Mouse (Mus musculus) macrophage (primary cell): ENCODE results near the gene Osbp. TPM values are rescaled to one million over a fixed set of nuclear protein-coding genes. Genes with fewer than 3 reads are reported as not detected.

Experiments used
- H3K27ac ChIP-seq: fragments of 350-480 bp; formaldehyde crosslinking; 2 replicates; pipeline ENCODE4 v1.9.0; 2021
- H3K36me3 ChIP-seq: fragments of 350-480 bp; formaldehyde crosslinking; 2 replicates; pipeline ENCODE4 v1.9.0; 2021; ENCODE audit errors: inconsistent target
- H3K4me3 ChIP-seq: fragments of 350-480 bp; formaldehyde crosslinking; 2 replicates; pipeline ENCODE4 v1.9.0; 2021; ENCODE audit errors: inconsistent target
- H3K79me2 ChIP-seq: fragments of 350-480 bp; formaldehyde crosslinking; 2 replicates; pipeline ENCODE4 v1.9.0; 2021; ENCODE audit errors: inconsistent target
- WGBS: methylation state at CpG from one replicate; pipeline ENCODE4 v1.1.7; 2026; ENCODE audit warnings: inconsistent platforms; ENCODE audit not compliant: missing documents; 5-methylcytosine and 5-hydroxymethylcytosine counted together
- polyA plus RNA-seq: library from polyadenylated mRNA; stranded (reverse); fragments of 250-400 nt; gene quantifications from 3 replicates; pipeline ENCODE4 v1.2.4, GENCODE M21; 2018; ENCODE audit warnings: inconsistent platforms

Osbp gene
- polyA plus RNA-seq, 1 experiment from 2014 or later = 27.8 TPM

DNA sequence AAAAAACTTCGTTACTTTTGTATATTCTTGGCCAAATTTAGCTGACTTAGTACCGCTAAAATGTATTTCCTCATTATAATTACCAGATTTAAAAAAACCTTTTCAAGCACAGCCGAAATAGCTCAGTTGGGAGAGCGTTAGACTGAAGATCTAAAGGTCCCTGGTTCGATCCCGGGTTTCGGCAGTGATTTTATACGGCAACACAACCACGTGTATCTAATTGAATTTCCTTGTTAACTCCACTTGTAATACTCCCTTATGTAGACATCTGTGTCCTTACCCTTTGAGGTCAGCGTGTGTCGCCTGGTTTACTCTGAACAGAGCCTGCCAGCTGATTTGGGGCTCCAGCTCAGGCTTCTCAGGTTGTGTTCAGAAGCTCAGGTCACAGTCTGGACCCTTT is 36.4 kb downstream of the Osbp start:
- WGBS = 1% methylated on average over 11 of the region's 11 CpGs

DNA sequence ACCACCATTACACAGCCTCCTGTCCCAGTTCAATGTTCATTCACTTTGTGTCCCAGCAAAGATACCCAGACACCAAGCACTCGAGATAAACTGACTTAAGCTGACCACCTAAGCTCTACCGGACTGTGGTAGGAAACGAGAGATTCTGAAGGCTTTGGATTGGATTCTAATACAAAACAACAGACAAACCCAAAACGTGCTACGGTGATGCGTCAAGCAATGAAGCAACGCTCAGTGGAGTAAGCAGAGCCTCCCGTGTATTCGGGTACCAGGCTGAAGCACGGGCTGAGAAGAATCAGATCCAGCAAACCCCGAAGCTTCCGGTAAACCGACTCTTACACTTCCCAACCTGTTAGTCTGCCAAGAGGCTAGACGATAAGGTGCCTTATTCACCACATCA is 37.0 kb downstream of the Osbp start:
- Histone ChIP-seq H3K36me3 (no peaks in the 10 kb centered on the region), H3K27ac (no peak overlapping the region), H3K4me3 (no peak overlapping the region), H3K79me2 (no peaks in the 10 kb centered on the region)
- WGBS = 67% methylated on average over 14 of the region's 14 CpGs

More for the DNA sequence above, 36.4 kb downstream of the Osbp start:
- no peaks in the 10 kb centered on the region for H3K36me3 ChIP-seq
- no peaks in the 10 kb centered on the region for H3K79me2 ChIP-seq
- H3K27ac ChIP-seq = no peak overlapping the region
- H3K4me3 ChIP-seq = no peak overlapping the region

DNA sequence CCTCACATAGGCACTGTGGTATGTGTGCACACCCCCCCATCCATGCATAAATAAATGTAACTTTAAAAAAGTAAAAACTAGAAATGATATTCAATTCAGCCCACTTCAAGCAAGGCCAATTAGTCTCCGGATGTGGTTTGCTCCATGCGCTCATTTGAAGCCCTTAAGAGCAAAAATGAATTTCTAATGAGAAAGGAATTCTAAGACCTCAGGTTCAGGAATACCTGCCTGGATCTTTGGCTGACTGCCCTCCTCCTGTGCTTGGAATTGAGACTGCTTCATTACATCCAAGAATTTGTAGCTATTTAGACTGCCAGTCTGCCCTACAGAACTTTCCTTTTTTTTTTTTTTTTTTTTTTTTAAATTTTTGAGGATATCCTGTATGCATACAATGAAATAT is 37.8 kb downstream of the Osbp start:
- Histone ChIP-seq H3K36me3 (no peaks in the 10 kb centered on the region), H3K79me2 (no peaks in the 10 kb centered on the region), H3K4me3 (no peak overlapping the region), H3K27ac (no peak overlapping the region)
- 100% methylated on average over 2 of the region's 2 CpGs for WGBS

DNA sequence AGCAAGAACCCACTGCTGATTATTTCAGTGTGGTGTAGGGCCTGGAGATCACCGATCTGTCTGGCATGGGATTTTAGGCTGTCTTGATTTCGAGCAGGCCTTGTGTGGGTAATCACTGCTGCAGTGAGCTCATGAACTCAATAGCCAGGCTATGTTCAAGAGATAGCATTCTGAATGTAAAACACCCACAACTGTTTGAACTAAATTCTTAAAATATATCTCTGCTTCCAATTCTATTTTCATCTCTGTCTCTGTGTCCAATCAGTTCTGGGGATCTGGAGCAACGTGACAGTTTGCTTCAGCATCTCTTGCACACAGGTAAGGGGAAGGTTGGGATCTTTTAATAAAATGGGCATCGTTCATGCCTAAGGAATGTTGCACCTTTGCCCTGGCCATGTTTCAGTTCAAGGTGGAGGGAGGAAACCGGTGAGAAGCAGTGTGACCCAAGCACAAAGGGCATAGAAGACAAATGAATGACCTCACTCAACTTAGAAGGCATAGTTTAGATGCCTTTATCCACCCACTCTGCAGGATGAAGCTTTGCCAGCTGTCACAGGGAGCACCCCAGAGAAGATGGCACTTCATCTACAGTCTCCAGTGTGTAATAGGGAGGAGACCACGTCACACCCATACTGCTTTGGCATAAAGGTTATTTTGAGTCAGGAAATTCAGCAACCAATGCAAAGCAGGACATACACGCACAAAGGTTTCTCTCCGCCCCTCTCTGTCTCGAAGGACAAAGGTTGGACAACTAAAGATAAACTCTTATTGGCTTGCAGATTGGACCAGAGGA is 38.7 kb downstream of the Osbp start:
- WGBS = 60% methylated on average over 9 of the region's 9 CpGs
- Histone ChIP-seq H3K4me3 (peak overlapping the region; percentile 82; the same call in 1 of the 2 replicates), H3K36me3 (no peaks in the 10 kb centered on the region), H3K27ac (no peak overlapping the region), H3K79me2 (no peaks in the 10 kb centered on the region)

DNA sequence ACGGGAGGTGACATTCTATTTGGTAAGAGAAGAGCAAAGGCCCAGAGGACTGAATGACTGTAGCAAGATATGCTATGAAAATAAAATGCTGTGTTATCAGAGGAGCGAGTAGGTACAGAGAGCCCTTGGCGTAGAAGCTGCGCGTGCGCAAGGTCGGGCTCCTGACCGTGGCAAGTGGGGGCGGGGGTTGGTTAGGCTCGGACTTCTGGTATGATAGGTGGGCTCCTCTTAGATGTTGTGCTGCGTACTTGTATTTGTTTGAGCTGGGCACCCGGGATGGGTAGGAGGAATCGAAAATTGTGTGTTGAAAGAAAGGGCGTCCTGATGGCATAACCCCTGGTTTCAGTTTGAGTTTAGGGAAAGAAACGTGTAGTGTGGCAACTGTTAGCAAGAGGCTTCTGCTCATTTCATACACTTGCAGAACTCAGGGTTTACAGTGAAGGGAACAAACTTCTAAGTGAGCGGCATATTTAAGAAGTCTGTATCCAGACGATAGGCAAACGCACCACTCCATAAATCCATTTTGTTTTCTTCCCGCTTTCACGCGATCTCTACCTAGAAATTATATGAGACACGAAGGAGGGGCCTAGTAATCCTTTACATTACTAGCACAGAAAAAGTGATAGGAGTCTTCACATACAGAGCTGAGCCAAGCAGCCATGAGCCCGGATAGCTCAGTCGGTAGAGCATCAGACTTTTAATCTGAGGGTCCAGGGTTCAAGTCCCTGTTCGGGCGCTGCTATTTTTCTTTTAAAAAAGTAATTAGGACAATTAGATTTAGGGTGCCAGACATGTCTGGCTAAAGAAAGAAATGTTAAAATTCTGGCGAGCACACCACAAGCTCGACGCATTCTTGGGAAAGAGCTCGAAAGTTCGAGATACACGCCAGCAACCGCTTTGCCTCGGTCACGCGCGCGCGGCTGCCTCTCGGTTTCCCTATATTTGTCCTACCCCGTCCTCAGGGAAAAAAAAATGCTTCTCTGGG is 39.9 kb downstream of the Osbp start:
- under 1% methylated on average over 41 of the region's 41 CpGs for WGBS

DNA sequence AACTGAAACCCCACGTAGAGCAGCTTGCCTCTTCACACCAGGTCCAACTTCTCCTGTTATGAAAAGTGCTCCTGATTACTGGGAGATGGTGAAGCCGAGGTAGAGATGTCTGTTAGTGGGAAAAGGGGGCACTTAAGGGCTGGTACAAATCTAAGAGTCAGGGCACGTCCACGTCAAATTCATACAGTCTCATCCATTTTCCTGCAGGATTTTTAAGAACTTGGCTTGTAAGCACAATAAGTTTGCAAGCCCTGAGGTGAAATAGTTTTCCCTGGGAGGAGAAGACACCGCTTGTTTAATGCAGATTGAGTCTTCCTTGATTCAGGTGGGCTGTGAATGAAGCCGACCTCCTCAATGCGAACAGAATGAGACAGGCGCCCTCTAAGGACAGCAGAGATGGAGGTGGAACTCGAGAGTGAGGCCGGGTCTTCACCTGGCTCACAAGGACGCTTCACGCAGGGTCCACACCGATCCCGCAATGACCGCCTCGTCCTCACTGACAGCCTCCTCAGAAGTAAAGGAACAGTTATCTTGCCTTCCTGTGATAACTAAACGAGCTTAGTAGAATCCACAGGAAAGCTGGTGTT is 40.7 kb downstream of the Osbp start:
- WGBS = 24% methylated on average over 17 of the region's 17 CpGs
- H3K79me2 ChIP-seq = no peaks in the 10 kb centered on the region
- peak overlapping the region; percentile 66 for H3K27ac ChIP-seq
- H3K4me3 ChIP-seq = peak overlapping the region; percentile 82
- no peaks in the 10 kb centered on the region for H3K36me3 ChIP-seq

More for the DNA sequence above, 39.9 kb downstream of the Osbp start:
- Histone ChIP-seq H3K4me3 (peak overlapping the region; percentile 82), H3K79me2 (no peaks in the 10 kb centered on the region), H3K27ac (peak overlapping the region; percentile 66), H3K36me3 (no peaks in the 10 kb centered on the region)

DNA sequence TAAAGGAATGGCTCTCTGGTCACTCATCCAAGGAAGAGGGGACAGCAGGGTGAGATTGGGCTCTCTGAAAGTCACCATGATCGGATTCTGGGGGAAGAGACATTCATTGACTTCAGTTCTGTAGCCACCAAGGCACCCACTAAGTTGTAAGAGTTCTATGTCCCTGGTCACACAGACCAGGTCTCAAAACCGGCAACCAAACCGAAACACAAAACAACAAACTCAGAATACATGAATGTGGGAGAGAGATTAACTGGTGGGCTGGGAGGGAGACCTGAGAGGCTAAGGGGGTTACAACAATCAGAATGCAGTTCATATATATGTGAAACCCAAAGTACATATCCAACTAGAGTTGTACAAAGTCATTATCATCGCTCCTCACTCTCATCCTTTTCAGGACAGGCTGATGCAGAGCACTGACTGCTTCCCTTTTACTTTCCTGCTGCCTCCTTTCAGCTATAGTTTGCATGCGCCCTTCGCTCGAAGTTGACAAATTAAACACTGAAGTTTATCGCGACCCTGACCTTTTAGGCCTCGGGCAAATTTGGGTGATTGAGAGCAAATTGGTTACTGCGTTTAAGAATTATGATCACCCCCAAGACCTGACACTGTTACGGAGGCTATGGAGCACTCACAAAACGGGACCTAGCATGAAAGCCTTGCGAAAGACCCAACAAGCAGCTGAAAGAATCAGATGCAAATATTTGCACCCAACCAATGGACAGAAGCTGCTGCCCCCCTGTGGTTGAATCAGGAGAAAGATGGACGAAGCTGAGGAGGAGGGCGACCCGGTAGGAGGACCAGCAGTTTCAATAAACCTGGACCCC is 41.6 kb downstream of the Osbp start:
- H3K27ac ChIP-seq = peak overlapping the region; percentile 10; the same call in 1 of the 2 replicates
- no peaks in the 10 kb centered on the region for H3K36me3 ChIP-seq
- H3K79me2 ChIP-seq = no peaks in the 10 kb centered on the region
- peak overlapping the region; percentile 29 for H3K4me3 ChIP-seq
- 19% methylated on average over 17 of the region's 17 CpGs for WGBS

DNA sequence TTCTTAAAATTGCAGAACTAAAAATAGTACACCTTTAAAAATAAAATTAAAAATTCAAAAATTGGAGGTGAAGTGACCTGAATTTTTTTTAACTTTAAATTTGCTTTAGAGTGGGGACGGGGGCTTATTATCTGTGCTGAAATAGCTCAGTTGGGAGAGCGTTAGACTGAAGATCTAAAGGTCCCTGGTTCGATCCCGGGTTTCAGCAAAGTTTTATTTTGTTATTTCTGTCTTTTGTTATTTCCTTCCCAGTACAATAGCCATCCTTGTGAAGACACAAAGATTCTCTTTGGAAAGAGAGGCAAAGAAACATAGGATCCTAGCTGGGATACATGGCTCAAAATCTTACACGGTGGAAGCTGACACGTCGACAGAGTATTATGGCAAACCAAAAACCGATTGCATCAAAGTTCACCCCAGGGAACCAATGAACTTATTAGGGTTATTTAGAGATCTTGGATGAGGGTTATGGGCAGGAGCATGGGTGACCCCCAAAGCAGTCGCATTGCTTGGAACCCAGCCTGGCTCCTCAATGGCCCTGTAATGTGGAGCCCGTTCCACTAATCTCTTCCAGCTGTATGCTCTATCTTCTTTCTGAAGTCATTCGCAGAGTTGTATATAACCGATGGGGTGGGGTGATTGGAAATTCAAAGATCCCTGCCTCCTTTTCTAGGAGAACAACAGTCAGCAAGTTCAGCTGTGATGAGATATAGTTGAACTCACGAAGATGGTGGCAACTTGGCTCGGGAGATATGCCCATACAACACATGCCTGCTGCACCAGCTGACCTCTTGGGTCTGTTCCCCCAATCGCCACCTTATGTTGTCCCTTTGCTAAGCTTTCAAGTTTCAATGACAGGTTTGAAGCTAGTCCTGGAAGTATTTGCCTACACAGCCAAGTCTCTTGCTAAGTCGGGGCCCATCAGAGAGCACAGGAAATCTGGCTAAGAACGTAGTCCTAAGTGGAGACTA is 43.0 kb downstream of the Osbp start:
- no peaks in the 10 kb centered on the region for H3K36me3 ChIP-seq
- 77% methylated on average over 17 of the region's 17 CpGs for WGBS
- H3K4me3 ChIP-seq = no peak overlapping the region
- no peak overlapping the region for H3K27ac ChIP-seq
- no peaks in the 10 kb centered on the region for H3K79me2 ChIP-seq

DNA sequence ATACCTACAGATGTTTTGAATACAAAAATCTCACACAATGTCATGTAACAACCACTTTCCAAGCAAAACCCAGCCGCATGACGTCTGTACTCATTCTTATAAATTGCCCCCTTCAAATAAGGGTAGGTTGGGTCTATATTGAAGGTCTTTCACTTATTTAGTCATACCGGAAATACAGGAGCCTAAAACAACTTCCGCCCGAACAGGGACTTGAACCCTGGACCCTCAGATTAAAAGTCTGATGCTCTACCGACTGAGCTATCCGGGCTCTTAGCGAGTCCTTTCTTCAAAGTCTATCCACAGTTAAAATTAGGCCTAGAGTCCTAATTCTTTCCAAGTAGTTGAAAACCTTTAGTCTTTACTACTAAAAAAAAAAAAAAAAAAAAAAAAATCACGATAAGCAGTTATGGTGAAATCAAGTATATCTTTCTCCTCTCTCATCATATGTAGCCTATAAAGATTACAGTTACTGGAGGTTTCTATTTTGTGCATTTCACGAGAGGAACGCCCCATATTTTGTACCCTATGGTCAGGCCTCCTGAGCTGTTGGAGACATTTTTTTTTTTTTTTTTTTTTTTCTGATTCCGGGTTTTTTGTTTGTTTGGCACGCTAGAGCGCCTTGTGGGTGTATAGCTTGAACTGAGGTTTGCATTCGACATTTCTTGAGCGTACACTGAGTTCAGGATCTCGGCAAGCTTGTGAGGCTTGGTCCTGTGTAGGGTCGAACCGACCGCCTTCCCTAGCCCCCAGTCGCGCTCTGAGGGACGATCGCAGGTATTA is 44.0 kb downstream of the Osbp start:
- Histone ChIP-seq H3K4me3 (peak overlapping the region; percentile 46), H3K36me3 (no peaks in the 10 kb centered on the region), H3K79me2 (no peaks in the 10 kb centered on the region), H3K27ac (peak overlapping the region; percentile 92)
- WGBS = 3% methylated on average over 24 of the region's 24 CpGs

DNA sequence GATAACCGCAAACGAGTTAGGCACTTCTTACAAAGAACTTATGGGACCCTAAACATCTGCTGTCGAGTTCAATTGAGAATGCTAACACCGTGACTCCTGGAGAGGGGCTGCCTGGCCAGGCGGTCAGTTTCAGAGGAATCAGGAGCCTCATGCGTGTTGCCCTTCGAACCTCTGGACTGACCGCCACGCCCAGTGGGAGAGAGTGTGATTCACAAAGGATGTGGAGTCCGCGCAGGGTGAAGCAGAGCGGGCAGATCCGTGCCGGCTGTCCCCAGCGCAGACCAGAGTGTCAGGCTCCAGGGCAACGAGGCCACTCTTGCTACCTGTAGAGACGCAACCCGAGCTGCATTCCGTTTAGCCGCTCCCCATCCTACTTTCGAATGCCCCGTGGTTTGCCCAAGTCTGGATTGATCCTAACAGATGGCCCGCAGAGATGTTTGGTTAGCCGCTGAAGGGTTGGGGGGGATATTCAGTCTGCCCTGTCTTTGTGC is 44.6 kb downstream of the Osbp start:
- Histone ChIP-seq H3K27ac (peak overlapping the region; percentile 92), H3K4me3 (peak overlapping the region; percentile 46), H3K36me3 (no peaks in the 10 kb centered on the region), H3K79me2 (no peaks in the 10 kb centered on the region)
- under 1% methylated on average over 24 of the region's 24 CpGs for WGBS

DNA sequence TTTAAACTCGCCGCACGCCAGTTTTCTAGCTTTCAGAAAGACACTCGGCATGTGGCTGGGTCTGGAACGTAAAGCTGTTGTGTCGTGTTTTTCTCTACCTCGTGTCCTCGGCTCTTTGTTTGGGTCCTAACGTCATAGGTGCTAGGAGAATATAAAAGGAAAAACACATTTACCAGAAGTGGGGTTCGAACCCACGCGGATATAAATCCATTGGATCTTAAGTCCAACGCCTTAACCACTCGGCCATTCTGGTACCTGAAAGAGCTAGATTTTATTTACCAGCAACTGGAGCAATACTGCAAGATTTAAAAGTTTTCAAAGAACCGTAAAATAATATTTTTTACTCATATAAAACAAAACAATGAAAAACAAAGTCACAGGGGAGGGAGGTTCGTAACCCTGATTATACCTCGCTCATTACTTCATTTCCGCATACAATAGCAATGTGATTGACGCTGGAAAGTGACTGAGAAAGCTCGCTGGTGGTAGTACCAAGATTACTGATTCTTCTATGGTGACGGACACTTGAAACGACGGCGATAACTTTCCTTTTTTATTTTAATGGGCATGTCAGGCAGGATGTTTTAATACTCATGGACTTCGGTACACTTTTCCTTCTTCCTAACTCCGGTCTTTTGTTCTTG is 45.3 kb downstream of the Osbp start:
- no peaks in the 10 kb centered on the region for H3K36me3 ChIP-seq
- peak overlapping the region; percentile 46 for H3K4me3 ChIP-seq
- no peaks in the 10 kb centered on the region for H3K79me2 ChIP-seq
- H3K27ac ChIP-seq = peak overlapping the region; percentile 92
- WGBS = 1% methylated on average over 26 of the region's 26 CpGs
